Mouse (Mus musculus) limb, embryonic 14.5 days (tissue): ENCODE data around the gene Ggt5. TPM values are rescaled to one million over a fixed set of nuclear protein-coding genes. Genes with fewer than 3 reads are reported as not detected.

Experiments
- ATAC-seq: fragments of 200-750 bp; cut with Nextera tagmentation; 2 replicates; pipeline ENCODE4 v1.8.0; 2017; ENCODE audit warnings: low read depth, moderate number of reproducible peaks, moderate TSS enrichment; ENCODE audit not compliant: low FRiP score
- DNase-seq: peaks from one replicate; pipeline ENCODE4 v3.0.0-alpha.2; 2015; ENCODE audit warnings: low spot score
- H3K27ac ChIP-seq: fragments of 300-500 bp; sonication (generic); replicated peaks from 2 replicates; pipeline ENCODE4 v1.5.1; 2014; ENCODE audit warnings: low read depth, mild to moderate bottlenecking, low read length, moderate library complexity, mixed read lengths
- H3K27me3 ChIP-seq: fragments of 300-500 bp; sonication (generic); 2 replicates; pipeline ENCODE4 v1.6.1; 2014; ENCODE audit warnings: low read length, mixed read lengths; ENCODE audit not compliant: control insufficient read depth, insufficient read depth
- H3K36me3 ChIP-seq: fragments of 300-500 bp; sonication (generic); 2 replicates; pipeline ENCODE4 v1.6.1; 2014; ENCODE audit warnings: mild to moderate bottlenecking, low read length, moderate library complexity, mixed read lengths; ENCODE audit not compliant: control insufficient read depth, insufficient read depth
- H3K4me1 ChIP-seq: fragments of 300-500 bp; sonication (generic); 2 replicates; pipeline ENCODE4 v1.6.1; 2014; ENCODE audit warnings: antibody characterized with exemption, low read length, mixed read lengths; ENCODE audit not compliant: control insufficient read depth, insufficient read depth
- H3K4me2 ChIP-seq: fragments of 300-500 bp; sonication (generic); replicated peaks from 2 replicates; pipeline ENCODE4 v1.6.1; 2014; ENCODE audit warnings: low read depth, mild to moderate bottlenecking, low read length, moderate library complexity; ENCODE audit not compliant: severe bottlenecking
- H3K4me3 ChIP-seq: fragments of 300-500 bp; sonication (generic); replicated peaks from 2 replicates; pipeline ENCODE4 v1.5.1; 2014; ENCODE audit warnings: low read length
- H3K9ac ChIP-seq: fragments of 300-500 bp; sonication (generic); 2 replicates; pipeline ENCODE4 v1.6.1; 2014; ENCODE audit warnings: mild to moderate bottlenecking, low read depth, low read length, moderate library complexity; ENCODE audit not compliant: severe bottlenecking
- H3K9me3 ChIP-seq: fragments of 300-500 bp; sonication (generic); 2 replicates; pipeline ENCODE4 v1.6.1; 2016; ENCODE audit warnings: low read length; ENCODE audit not compliant: control insufficient read depth
- POLR2A ChIP-seq: fragments of 200-500 bp; IDR thresholded peaks from 2 replicates; pipeline ENCODE4 v1.8.0; 2012; ENCODE audit warnings: inconsistent platforms, mild to moderate bottlenecking, moderate library complexity, borderline replicate concordance; ENCODE audit not compliant: insufficient read depth, insufficient read length; ENCODE audit errors: extremely low read depth
- WGBS: fragments of 180-500 bp; shearing (Covaris S2); extraction: QIAGEN DNeasy Blood & Tissue Kit; methylation state at CpG from one replicate; pipeline ENCODE4 v1.1.7; 2014; 5-methylcytosine and 5-hydroxymethylcytosine counted together
- polyA plus RNA-seq, 2 experiments: library from polyadenylated mRNA; depleted of rRNA in 1 of 2; stranded (reverse) in 1 of 2; unstranded in 1 of 2; fragments of >200 nt; fragmentation: Nextera tagmentation in 1 of 2; extraction: Ambion mirVana in 1 of 2; gene quantifications; 2 replicates each; pipeline versions ENCODE4 v1.2.1 to v1.2.3; 2012 to 2014

Ggt5 gene
- polyA plus RNA-seq, 2 experiments, result 1.1 to 7.5 TPM

- Histone ChIP-seq H3K27ac (no peak overlapping the region), H3K4me2 (no peak overlapping the region), H3K4me1 (no peaks in the 10 kb centered on the region), H3K36me3 (no peaks in the 10 kb centered on the region), H3K9ac (no peak overlapping the region), H3K4me3 (no peak overlapping the region), H3K27me3 (no peaks in the 10 kb centered on the region), H3K9me3 (no peaks in the 10 kb centered on the region)
- WGBS, result 83% methylated on average over 12 of the region's 12 CpGs
- DNase-seq (no peak), ATAC-seq (no peak)
- no peak for TF ChIP-seq POLR2A
Observed at GRCm38 (mm10) chr10:75636084-75636786, 47.1 kb downstream of the Ggt5 start.

GRCm38 (mm10) chr10:75637711-75638110, 48.6 kb downstream of the Ggt5 start:
- 92% methylated on average over 11 of the region's 11 CpGs for WGBS
- Histone ChIP-seq H3K4me1 (no peaks in the 10 kb centered on the region), H3K9ac (no peak overlapping the region), H3K4me2 (no peak overlapping the region), H3K4me3 (no peak overlapping the region), H3K27me3 (no peaks in the 10 kb centered on the region), H3K9me3 (no peaks in the 10 kb centered on the region), H3K36me3 (no peaks in the 10 kb centered on the region), H3K27ac (no peak overlapping the region)
- ATAC-seq, result no peak
- no peak for DNase-seq
- TF ChIP-seq POLR2A, result no peak

GRCm38 (mm10) chr10:75641721-75642222, 52.6 kb downstream of the Ggt5 start:
- DNase-seq, result no peak
- WGBS, result 91% methylated on average over 7 of the region's 7 CpGs
- ATAC-seq, result no peak

GRCm38 (mm10) chr10:75642436-75642835, 53.3 kb downstream of the Ggt5 start:
- Histone ChIP-seq H3K9me3 (no peaks in the 10 kb centered on the region), H3K4me2 (no peak overlapping the region), H3K9ac (no peak overlapping the region), H3K36me3 (peaks cover 8% of the 10 kb centered on the region; the same call in 1 of the 2 replicates), H3K27me3 (no peaks in the 10 kb centered on the region), H3K27ac (no peak overlapping the region), H3K4me1 (peaks cover 4% of the 10 kb centered on the region; the same call in 1 of the 2 replicates), H3K4me3 (no peak overlapping the region)
- no peak for TF ChIP-seq POLR2A
- no peak for ATAC-seq
- no peak for DNase-seq
- WGBS, result 86% methylated on average over 9 of the region's 9 CpGs

More at GRCm38 (mm10) chr10:75641721-75642222, 52.6 kb downstream of the Ggt5 start:
- TF ChIP-seq POLR2A, result no peak
- no peaks in the 10 kb centered on the region for H3K27me3 ChIP-seq
- no peak overlapping the region for H3K9ac ChIP-seq
- H3K4me3 ChIP-seq, result no peak overlapping the region
- H3K4me1 ChIP-seq, result peaks cover 4% of the 10 kb centered on the region; the same call in 1 of the 2 replicates
- H3K36me3 ChIP-seq, result peaks cover 5% of the 10 kb centered on the region; the same call in 1 of the 2 replicates
- H3K4me2 ChIP-seq, result no peak overlapping the region
- H3K27ac ChIP-seq, result no peak overlapping the region
- no peaks in the 10 kb centered on the region for H3K9me3 ChIP-seq

- H3K4me3 ChIP-seq, result no peak overlapping the region
- H3K27me3 ChIP-seq, result no peaks in the 10 kb centered on the region
- no peak overlapping the region for H3K27ac ChIP-seq
- H3K9ac ChIP-seq, result no peak overlapping the region
- H3K4me1 ChIP-seq, result peaks cover 4% of the 10 kb centered on the region; the same call in 1 of the 2 replicates
- H3K4me2 ChIP-seq, result no peak overlapping the region
- ATAC-seq (no peak), DNase-seq (no peak)
- WGBS, result 80% methylated on average over 2 of the region's 2 CpGs
- H3K9me3 ChIP-seq, result no peaks in the 10 kb centered on the region
- TF ChIP-seq POLR2A, result no peak
- H3K36me3 ChIP-seq, result peaks cover 12% of the 10 kb centered on the region
Observed at GRCm38 (mm10) chr10:75642891-75643290, 53.8 kb downstream of the Ggt5 start.
